Mouse (Mus musculus) large intestine, adult 2 months (tissue): Measurements from ENCODE around the gene Safb2. TPM values are rescaled to one million over a fixed set of nuclear protein-coding genes. Genes with fewer than 3 reads are reported as not detected.

ENCODE experiments used
- DNase-seq: peaks from one replicate; pipeline ENCODE4 v3.0.0-alpha.2; 2012; ENCODE audit warnings: low read depth, low spot score
- WGBS: fragments of 180-500 bp; shearing (Covaris S2); methylation state at CpG from one replicate; pipeline ENCODE4 v1.1.7; 2018; 5-methylcytosine and 5-hydroxymethylcytosine counted together
- polyA plus RNA-seq: library from polyadenylated mRNA; depleted of rRNA; stranded (reverse); fragments of >200 nt; gene quantifications from 2 replicates; pipeline ENCODE4 v1.2.3, GENCODE M21; 2012; rRNA removed

The Safb2 gene
- polyA plus RNA-seq, 1 experiment = 72.4 TPM

DNA sequence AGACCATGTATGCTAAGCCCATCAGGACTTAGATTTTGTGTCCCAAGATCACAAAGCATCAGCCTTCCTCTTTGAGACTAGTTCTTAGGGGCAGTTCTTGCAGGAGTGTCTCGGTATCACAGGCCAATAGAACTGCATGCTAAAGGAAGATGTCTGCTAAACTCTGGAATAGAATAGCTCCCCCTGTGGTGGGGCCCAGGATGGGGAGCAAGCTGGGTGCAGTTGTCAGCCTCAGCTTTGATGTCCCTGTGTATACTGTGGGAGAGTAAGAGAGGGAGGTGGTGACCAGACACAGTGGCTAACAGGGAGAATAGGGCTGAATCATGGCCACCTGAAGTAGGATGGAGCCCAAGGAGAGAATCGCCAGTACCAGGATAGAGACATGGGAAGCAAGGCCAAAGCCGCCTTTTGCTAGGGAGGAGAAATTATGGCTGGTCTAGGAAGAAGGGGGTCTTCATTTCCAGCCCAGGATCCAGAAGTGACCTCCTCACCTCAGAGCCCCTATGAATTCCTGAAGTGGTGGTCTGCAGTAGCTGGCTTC is 40.6 kb downstream of the Safb2 start:
- 80% methylated on average over 3 of the region's 3 CpGs for WGBS
- no peak for DNase-seq

DNA sequence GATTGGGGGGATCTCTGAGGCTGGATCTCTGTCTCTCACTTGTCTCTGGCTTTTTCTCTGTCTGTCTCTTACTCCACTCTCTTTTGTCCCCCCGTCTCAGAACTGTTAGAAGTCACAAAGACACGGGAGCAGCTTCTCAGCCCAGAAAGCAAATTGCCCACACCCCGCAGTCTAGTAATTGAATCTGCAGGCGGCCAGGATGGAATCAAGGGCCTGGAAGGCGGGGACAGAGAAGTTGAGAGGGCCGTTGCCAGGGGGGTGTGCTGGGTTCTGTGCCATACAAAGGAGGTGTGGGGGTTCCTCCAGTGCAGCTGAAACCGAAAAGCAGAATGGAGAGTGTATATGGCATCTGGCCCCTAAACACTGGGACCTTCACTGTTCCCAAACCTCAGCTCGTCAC is 41.6 kb downstream of the Safb2 start:
- DNase-seq = no peak
- WGBS = 48% methylated on average over 8 of the region's 8 CpGs

- WGBS = 37% methylated on average over 6 of the region's 6 CpGs
- no peak for DNase-seq
Measured at GRCm38 (mm10) chr17:56540562-56540975, 43.8 kb downstream of the Safb2 start.

- WGBS = 54% methylated on average over 8 of the region's 8 CpGs
- DNase-seq = no peak
Measured at GRCm38 (mm10) chr17:56537912-56538311, 46.5 kb downstream of the Safb2 start.

GRCm38 (mm10) chr17:56536874-56537273 is 47.5 kb downstream of the Safb2 start:
- no peak for DNase-seq
- WGBS = 67% methylated on average over 3 of the region's 3 CpGs

DNA sequence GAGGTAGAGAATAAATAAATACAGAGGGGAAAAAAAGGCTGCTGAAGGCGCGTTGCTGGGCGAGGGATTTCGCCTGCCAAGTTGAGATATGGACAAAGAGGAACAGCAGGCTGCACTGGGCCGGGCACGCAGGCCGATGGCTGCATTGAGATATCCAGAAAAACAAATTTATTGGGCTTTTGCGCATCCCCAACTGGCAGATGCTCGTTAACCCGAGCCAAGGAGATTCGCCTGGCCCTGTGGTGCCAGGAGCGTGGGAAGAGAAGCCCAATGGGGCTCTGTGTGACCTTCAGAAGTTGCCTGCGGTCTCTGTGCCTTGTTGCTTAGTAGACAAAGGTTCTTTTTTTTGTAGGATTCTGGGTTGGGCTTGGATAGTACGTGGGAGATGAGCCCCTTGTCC is 48.2 kb downstream of the Safb2 start:
- 67% methylated on average over 14 of the region's 14 CpGs for WGBS
- no peak for DNase-seq

GRCm38 (mm10) chr17:56524943-56525342 is 59.4 kb downstream of the Safb2 start:
- no peak for DNase-seq
- WGBS = 43% methylated on average over 4 of the region's 4 CpGs

- no peak for DNase-seq
- 51% methylated on average over 1 of the region's 1 CpGs for WGBS
Measured at GRCm38 (mm10) chr17:56522744-56523143, 61.6 kb downstream of the Safb2 start.

GRCm38 (mm10) chr17:56515690-56516410 is 68.5 kb downstream of the Safb2 start:
- DNase-seq = no peak
- WGBS = 17% methylated on average over 13 of the region's 13 CpGs

GRCm38 (mm10) chr17:56514916-56515315 is 69.5 kb downstream of the Safb2 start:
- WGBS = 43% methylated on average over 12 of the region's 12 CpGs
- DNase-seq = no peak

- DNase-seq = no peak
Measured at GRCm38 (mm10) chr17:56514330-56514729, 70.1 kb downstream of the Safb2 start.

DNA sequence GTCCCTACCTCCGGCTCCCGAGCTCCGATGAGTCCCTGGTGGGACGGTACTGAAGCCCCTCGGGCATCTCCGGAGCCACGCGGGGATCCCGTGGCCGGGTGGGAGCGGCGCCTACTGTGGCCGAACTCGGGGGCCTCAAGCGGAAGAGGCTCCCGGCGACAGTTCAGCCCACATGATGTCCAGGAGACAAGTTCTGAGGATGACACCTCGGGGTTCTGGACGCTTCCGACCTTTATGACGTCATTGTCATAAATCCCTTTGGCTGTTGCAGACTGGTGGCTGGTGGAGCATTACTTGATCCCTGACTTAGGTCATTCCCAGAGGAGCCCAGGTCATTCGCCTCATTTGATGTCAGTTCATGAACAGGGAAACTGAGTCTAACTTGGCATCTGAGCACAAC is 72.1 kb downstream of the Safb2 start, which contains the start of gene Znrf4:
Znrf4 (minus strand) TSS at position 122 of the 400 bp plus-strand sequence.
- no peak for DNase-seq
- 55% methylated on average over 22 of the region's 22 CpGs for WGBS

- no peak for DNase-seq
- WGBS = 27% methylated on average over 29 of the region's 29 CpGs
Measured at GRCm38 (mm10) chr17:56511707-56512090, 72.7 kb downstream of the Safb2 start.

DNA sequence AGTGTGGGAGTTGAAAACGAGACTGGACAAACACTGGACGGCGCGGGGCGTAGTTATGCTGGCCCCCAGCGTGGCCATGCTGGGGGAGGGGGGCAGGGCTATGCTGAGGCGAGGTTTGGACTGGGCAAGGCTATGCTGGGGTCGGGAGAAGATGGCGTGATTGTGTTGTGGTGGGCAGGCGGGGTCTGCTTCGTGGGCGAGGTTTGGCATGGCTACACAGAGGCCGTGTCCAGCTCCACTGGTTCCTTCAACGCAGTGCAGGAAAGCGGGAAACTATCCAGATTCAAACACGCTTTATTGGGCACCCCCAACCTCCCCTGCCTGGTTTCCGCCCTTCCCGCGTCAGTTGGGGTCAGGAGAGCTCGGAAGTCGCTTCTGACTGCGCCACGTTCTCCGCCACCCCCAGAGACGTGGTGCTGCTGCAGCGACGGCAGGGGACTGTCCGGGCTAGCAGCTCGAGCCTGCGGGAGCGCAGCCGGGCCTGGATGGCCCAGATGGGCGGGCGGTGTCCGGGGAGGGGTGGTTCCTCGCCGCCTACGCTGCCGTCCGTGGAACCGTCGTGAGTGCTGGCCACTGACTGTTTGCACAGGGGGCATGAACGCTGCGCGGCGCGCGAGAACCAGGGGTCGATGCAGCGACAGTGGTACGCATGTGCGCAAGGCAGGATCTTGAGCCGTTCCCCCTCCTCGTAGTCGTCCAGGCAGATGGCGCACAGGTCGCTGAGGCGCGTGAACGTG is 73.2 kb downstream of the Safb2 start:
- DNase-seq = no peak
- 6% methylated on average over 60 of the region's 60 CpGs for WGBS

Other genes starting within 250 kb of the Safb2 start
- 24.2 and 47.4 TPM in 2 replicates for gene Ptprs, start 108.1 kb downstream of the Safb2 start, polyA plus RNA-seq
- not detected in 2 replicates for gene Znrf4, start 72.2 kb downstream of the Safb2 start, polyA plus RNA-seq
- 2.3 and 3.2 TPM in 2 replicates for gene Gm20219, start 30.2 kb downstream of the Safb2 start, polyA plus RNA-seq
- gene Safb, start 240 bp upstream of the Safb2 start, polyA plus RNA-seq = 91.8 and 101 TPM in 2 replicates
- 202 and 210 TPM in 2 replicates for gene 2410015M20Rik, start 25.2 kb upstream of the Safb2 start, polyA plus RNA-seq
- 1,862 and 2,500 TPM in 2 replicates for gene Rpl36, start 28.8 kb upstream of the Safb2 start, polyA plus RNA-seq
- gene Lonp1, start 42.3 kb upstream of the Safb2 start, polyA plus RNA-seq = 45.1 and 53.6 TPM in 2 replicates
- 0.27 and 0.33 TPM in 2 replicates for gene Catsperd, start 43.6 kb upstream of the Safb2 start, polyA plus RNA-seq
- 62.5 and 73.0 TPM in 2 replicates for gene Ranbp3, start 88.7 kb upstream of the Safb2 start, polyA plus RNA-seq
- gene Ndufa11, start 133.2 kb upstream of the Safb2 start, polyA plus RNA-seq = 662 and 682 TPM in 2 replicates
- 10.4 and 10.5 TPM in 2 replicates for gene Vmac, start 133.4 kb upstream of the Safb2 start, polyA plus RNA-seq
- 11.0 and 11.7 TPM in 2 replicates for gene Nrtn, start 172.9 kb upstream of the Safb2 start, polyA plus RNA-seq
- 42.7 and 53.1 TPM in 2 replicates for gene Dus3l, start 180.2 kb upstream of the Safb2 start, polyA plus RNA-seq
- gene Prr22, start 185.7 kb upstream of the Safb2 start, polyA plus RNA-seq = 3.3 and 4.1 TPM in 2 replicates
- 6.2 and 9.9 TPM in 2 replicates for gene Rfx2, start 246.4 kb upstream of the Safb2 start, polyA plus RNA-seq